Mouse (Mus musculus) cerebellum, adult 2 months (tissue): ENCODE results near the gene Tomm7.

Experiments
- CTCF ChIP-seq: fragments of 200-500 bp; IDR thresholded peaks from 2 replicates; pipeline ENCODE4 v1.5.1; 2011; ENCODE audit warnings: low read depth, mild to moderate bottlenecking, control low read depth, low read length, moderate library complexity, borderline replicate concordance; ENCODE audit not compliant: insufficient read depth
- POLR2A ChIP-seq: fragments of 200-500 bp; IDR thresholded peaks from 2 replicates; pipeline ENCODE4 v1.6.1; 2011; ENCODE audit warnings: low read length, control low read depth, borderline replicate concordance; ENCODE audit not compliant: insufficient read depth

- no peak for TF ChIP-seq CTCF
- no peak for TF ChIP-seq POLR2A
Observed at GRCm38 (mm10) chr5:23859087-23859718, 15.2 kb upstream of the Tomm7 start.
